Mouse (Mus musculus): ENCODE results near the gene Mymk. TPM values are rescaled to one million over a fixed set of nuclear protein-coding genes. Genes with fewer than 3 reads are reported as not detected.

Mymk gene
- 1 to 10 TPM in 1 of 2 experiments, under 1 TPM in 1; 0.45 to 2.7 TPM for total RNA-seq (2021)
- long read RNA-seq, experiment 1: 0 reads
- long read RNA-seq, experiment 2: 0 reads

DNA sequence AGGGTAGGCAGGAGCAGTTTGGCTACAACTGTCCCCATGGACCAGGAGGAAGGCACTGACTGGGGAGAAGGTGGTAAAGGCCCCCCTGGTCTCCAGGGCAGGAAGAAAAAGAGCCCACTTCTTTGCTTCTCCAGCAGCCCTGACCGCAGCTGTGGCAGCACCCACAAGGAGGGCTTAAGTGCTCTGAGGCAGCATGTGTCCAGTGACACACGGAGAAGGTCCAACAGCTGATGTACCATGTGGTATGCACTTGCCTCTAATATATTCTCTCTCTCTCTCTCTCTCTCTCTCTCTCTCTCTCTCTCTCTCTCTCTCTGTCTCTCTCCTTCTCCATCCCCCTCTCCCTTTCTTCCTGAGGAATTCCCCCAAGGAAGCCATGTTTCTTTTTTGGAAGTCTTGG is at the start of gene Mymk:
Gene Mymk (minus strand): TSS at position 202 of the 400 bp plus-strand sequence.
- no peak for DNase-seq

GRCm38 (mm10) chr2:27120241-27120641 is 48.3 kb upstream of the Mymk start:
- DNase-seq: peak; percentile 61

DNA sequence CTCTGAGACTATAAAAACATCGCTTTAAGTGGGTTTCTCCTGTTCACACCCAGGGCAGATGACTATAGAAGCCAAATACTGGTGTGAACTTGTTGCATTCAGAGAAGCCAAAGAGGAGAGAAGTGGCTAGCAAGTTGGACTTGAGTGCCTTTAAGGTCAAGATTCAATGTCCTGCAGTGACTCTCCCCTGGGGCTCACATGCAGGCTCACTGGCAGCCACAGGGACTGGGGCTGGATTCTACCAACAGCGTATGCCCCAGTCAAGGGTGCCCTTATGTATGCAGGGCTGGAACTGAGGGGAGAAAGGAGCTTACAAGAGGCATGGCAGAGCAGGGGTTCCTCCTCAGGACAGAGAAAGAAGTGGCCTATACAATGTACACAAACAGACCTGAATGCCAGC is 47.8 kb upstream of the Mymk start:
- peak; percentile 43 for DNase-seq

GRCm38 (mm10) chr2:27118452-27118851 is 46.5 kb upstream of the Mymk start:
- no peak for DNase-seq

- no peak for DNase-seq
Measured at GRCm38 (mm10) chr2:27114169-27114568, 42.2 kb upstream of the Mymk start.

- no peak for DNase-seq
Measured at GRCm38 (mm10) chr2:27112585-27112984, 40.6 kb upstream of the Mymk start.

GRCm38 (mm10) chr2:27109052-27109451 is 37.1 kb upstream of the Mymk start:
- no peak for DNase-seq

DNA sequence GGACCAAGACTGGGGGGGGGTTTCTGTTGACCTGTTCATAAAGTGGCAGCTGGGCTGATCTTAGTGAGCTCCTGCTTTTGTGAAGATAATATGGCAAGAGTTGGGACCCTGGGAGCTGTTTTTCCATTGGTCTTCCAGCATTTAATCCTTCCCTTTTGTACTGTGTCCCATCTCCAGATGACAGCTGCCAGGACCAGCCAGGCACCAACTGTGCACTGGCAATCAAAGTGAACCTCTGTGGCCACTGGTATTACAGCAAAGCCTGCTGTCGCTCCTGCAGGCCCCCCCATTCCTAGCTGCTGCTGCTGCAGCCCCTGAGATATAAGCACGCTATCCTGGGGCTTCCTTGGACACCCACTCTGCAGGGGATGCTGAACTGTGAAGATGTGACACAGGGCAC is 36.2 kb upstream of the Mymk start:
- no peak for DNase-seq

DNA sequence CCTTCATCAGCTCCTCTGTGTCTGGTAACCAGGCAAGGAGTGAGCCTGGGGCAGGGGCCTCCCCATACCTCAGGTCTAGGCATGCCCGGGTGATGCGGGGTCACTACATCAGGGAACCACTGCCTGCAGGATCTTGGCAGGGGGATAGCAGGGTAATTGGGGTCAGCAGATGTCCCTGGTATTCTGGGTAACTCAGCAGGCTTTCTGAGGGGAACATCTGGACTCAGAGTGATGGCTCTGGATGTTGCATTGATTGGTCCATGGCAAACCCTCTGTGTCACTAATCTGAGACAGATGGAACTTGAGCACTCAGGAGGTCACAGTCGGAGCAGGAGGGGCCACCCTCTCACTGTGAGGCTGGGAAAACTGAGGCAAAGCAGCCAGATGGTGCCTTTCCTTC is 34.8 kb upstream of the Mymk start:
- DNase-seq: no peak

GRCm38 (mm10) chr2:27103554-27103953 is 31.6 kb upstream of the Mymk start:
- DNase-seq: no peak

DNA sequence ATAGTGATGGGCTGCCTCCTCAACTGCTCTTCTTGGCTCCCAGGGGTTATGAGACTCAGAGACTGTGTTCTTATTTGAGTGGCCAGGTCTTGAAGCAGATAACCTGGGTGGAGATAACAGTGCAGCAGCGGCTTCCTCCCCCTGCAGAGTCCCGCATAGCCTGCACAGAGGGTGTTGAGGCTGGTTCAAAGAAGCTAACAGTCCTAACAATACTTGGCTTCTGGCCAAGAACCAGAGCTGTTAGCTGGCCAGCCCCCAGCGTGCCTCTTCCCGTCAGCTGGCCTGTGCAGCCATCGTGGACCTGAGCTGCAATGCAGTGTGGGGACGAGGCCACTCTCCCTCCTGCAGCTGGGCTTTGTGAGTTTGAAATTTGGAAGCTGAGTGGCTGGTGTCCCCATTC is 25.8 kb upstream of the Mymk start:
- DNase-seq: peak; percentile 46

DNA sequence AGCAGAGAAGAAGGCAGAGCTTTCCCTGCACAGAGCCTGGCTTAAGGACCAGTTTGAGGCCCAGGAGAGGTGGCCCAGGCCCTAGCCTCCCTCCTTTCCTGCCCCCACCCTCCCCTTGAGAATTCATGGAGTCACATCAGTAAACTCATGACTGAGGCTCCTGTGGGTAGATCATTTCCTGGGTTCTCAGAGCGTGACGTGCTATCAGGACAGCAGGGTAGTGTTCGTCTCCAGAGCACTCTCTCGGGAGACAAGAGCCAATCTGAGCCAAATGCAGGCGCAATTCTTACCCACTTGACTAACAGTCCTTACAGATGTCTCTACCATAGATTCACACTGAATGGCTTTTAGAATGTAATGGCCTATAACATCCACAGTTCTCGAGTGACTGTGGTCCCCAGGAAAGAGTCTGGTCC is 25.3 kb upstream of the Mymk start:
- no peak for DNase-seq

DNA sequence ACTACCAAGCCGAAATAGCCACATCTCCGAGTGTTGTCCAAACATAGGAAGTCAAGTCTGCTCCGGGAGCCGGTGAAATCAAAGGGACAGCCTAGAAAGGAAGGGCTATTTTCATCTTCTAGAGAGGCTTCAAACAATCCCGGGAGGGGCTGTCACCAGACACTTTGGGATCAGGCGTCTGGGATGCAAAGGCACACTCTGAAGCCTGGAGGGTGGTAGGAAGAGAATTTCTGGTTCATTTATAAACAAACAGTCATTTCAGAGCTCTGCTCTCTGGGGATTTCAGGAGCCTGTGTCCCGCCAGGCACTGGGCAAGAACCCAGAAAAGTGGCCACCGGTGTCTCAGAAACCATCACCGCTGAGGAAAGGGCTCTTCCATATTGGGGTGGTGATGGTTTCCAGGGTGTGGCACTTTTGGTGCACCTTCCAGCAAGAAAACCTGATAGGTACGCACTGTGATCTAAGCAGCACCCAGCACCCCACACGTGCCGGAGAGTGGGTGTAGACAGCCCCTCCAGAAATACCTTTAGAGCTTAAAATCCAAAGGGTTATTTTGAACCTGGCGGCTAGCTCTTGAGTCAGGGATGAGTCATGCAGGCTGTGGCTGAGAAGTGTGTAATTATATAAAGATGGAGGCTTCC is 24.5 kb upstream of the Mymk start:
- no peak for DNase-seq

- no peak for DNase-seq
Measured at GRCm38 (mm10) chr2:27095178-27095577, 23.2 kb upstream of the Mymk start.

DNA sequence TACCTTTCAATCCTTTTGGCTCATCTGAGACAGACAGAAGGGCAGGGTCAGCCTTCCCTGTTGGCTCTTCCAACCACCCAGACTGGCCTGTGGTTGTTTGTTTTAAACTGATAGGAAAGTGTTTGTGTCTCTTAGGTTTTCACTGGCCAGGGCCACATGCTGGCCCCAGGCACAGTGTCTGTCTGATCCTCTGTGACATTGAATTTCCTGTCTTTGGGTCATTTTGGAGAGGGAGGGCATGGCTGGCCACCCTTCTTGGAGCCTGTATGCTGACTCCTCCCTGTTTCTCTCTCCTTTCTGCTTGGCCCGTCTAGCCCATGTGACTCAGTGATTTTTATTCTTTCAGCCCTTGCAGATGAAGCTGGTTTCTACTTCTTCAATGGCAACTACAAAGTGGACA is 17.3 kb upstream of the Mymk start:
- no peak for DNase-seq

DNA sequence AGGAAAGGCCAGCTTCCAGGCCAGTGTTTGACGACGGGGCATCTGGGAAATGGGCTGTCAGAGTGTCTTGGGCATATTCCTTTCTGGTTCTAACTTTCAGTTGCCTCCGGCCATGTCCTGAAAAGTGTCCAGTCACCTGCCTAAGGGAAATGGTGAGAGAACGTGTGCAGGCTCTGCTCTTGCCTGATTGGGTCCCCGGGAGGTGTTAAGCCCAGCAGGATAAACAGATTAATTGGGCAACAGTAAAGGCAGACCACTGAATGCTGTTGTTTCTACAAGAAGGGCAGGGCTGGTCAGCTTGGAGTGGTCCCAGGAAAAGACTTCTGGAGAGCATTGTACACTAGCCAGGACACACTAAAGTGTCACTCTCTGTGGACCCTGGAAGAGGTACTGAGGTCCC is 16.7 kb upstream of the Mymk start:
- no peak for DNase-seq

DNA sequence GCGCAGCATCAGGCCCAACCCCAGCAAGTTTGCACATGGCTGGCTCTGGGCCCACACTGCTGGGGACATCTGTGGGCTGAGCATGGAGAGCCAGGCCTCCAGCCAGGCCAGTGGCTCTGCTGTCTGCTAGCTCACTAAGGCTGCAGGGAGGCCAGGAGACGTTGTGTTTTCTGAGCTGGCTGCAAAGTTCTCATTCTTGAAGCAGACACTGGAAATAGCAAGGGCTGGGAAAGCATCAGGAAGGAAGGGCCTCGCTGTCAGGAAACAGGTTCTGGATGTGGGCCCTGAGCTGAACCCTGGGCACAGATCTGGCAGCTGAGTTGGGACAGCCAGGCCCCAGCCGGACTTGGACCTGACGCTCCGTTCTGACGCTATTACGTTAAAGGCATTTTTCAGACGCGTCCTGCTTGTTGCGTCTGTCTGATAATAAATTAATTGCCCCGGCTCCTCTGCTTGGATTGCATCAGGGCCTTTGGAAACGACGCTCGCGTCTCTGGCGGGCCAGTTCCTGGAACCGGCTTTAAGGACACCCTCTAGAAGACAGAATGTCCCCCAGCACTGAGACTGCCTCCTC is 16.2 kb upstream of the Mymk start:
- peak; percentile 73 for DNase-seq

- DNase-seq: no peak
Measured at GRCm38 (mm10) chr2:27087581-27087980, 15.6 kb upstream of the Mymk start.

- DNase-seq: no peak
Measured at GRCm38 (mm10) chr2:27086483-27087010, 14.6 kb upstream of the Mymk start.

- DNase-seq: no peak
Measured at GRCm38 (mm10) chr2:27085801-27086200, 13.8 kb upstream of the Mymk start.

GRCm38 (mm10) chr2:27084963-27085362 is 13.0 kb upstream of the Mymk start:
- DNase-seq: no peak

GRCm38 (mm10) chr2:27083761-27084475 is 11.9 kb upstream of the Mymk start:
- DNase-seq: peak; percentile 35

DNA sequence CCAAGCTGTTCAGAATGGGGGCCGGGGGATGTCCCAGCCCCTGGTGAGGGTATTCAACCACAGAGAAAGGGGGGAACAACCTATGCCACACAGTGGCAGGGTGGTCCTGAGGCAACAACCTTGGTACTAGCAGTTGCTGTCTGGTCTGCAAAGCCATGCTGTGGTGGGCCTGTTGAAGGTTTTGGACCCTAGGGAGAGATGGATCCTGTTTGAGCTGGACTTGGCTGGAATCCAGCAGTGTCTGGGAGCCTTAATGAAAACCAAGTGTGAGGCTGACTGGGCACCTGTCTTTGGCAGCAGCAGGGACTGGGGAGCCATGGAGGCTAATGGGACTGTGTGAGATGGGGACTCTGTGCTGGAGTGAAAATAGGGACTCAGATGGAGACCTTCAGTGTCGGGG is 7.7 kb upstream of the Mymk start:
- peak; percentile 43 for DNase-seq
